ENCODE assay signal across 8 mouse cellular contexts in the genomic region with DNA sequence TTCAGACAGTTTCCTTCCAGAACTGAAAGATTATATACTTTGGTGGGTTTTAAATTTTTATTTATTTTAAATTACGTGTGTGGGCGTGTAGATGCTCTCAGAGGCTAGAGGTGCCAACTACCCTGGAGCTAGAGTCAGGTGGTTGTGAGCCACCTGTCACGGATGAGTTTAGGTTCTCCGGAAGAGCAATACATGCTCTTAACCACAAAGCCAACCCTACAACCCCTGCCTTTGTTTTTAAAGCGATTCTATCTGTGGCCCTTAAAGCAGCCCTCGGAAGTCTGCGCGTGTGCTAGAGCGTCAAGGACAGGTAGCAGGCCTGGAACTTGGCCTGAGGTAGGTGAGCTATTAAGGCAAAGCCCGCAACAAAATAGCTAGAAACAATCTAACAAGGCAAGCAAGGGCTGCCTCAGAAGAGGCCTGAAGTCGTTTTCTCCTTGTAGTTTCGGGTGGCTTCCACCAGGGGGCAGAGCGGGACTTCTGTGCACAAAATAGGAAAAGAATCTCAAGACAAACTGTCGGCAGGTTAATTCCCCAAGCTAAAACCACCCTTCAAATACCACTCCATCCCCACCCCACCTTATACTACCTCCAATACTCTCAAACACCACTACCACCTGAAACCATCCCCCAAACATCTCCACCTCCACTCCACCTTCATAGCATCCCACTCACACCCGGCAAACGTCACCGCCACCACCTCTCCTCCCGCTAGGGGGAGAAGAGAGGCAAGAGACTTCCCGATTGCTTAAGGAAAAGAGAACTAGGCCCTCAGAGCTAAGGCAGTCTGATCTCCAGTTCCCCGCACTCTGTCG. TPM values are rescaled to one million over a fixed set of nuclear protein-coding genes. Genes with fewer than 3 reads are reported as not detected.
DNase-seq lines count a peak whose midpoint lies in the region; ATAC-seq and TF ChIP-seq lines count a peak whose summit lies in the region.

No protein-coding gene starts in this region.

- TF ChIP-seq EP300 in stomach, postnatal 0 days (optimal IDR thresholded peaks at IDR 0.05): no peak

- H3K27ac ChIP-seq in forebrain, embryonic 11.5 days (ENCODE audit: low read depth, low read length): no peak overlapping the region
- H3K27ac ChIP-seq in heart, embryonic 16.5 days (ENCODE audit: low read length): no peak overlapping the region
- H3K27ac ChIP-seq in liver, embryonic 15.5 days (replicated peaks): no peak overlapping the region
- no peak overlapping the region for H3K27ac ChIP-seq in neural tube, embryonic 12.5 days
- H3K27ac ChIP-seq in stomach, postnatal 0 days (replicated peaks): no peak overlapping the region

- WGBS in forebrain, embryonic 11.5 days: 31% methylated on average over 21 of the region's 21 CpGs
- 26% methylated on average over 21 of the region's 21 CpGs for WGBS in heart, embryonic 16.5 days
- 20% methylated on average over 21 of the region's 21 CpGs for whole genome bisulfite sequencing in liver, embryonic 15.5 days (ENCODE audit: insufficient replicate concordance)
- WGBS in neural tube, embryonic 12.5 days: 30% methylated on average over 21 of the region's 21 CpGs
- 25% methylated on average over 21 of the region's 21 CpGs for WGBS in stomach, postnatal 0 days

- DNase-seq in c-Kit-negative CD71-positive TER-119-positive erythroid progenitor cells, embryonic 14.5 days (ENCODE audit: low read depth, low spot score): peak; percentile 13
- DNase-seq in forebrain, embryonic 11.5 days (ENCODE audit: low spot score): peak; percentile 87
- DNase-seq in kidney, postnatal 25 days: peak; percentile 72 to 74
- peak; percentile 81 for DNase-seq in stomach, postnatal 0 days (ENCODE audit: low spot score)

- H3K9ac ChIP-seq in forebrain, embryonic 11.5 days (ENCODE audit: low read length): no peak overlapping the region
- H3K9ac ChIP-seq in heart, embryonic 16.5 days (ENCODE audit: low read length): no peak overlapping the region
- H3K9ac ChIP-seq in liver, embryonic 15.5 days: no peak overlapping the region
- no peak overlapping the region for H3K9ac ChIP-seq in neural tube, embryonic 12.5 days
- H3K9ac ChIP-seq in stomach, postnatal 0 days (ENCODE audit: low read length): no peak overlapping the region

- H3K4me3 ChIP-seq in forebrain, embryonic 11.5 days (ENCODE audit: low read depth, low read length): no peak overlapping the region
- H3K4me3 ChIP-seq in heart, embryonic 16.5 days (ENCODE audit: low read length): no peak overlapping the region
- no peak overlapping the region for H3K4me3 ChIP-seq in liver, embryonic 15.5 days (replicated peaks)
- H3K4me3 ChIP-seq in neural tube, embryonic 12.5 days: no peak overlapping the region
- no peak overlapping the region for H3K4me3 ChIP-seq in stomach, postnatal 0 days (ENCODE audit: low read depth, low read length)

- 0 out of 2 replicates have a peak overlapping the region, but pooled peaks have one; percentile 28 for H3K4me2 ChIP-seq in forebrain, embryonic 11.5 days (ENCODE audit: low read depth, low read length, severe bottlenecking)
- H3K4me2 ChIP-seq in heart, embryonic 16.5 days (ENCODE audit: low read depth, low read length): no peak overlapping the region; the same call in 1 of the 2 replicates
- no peak overlapping the region for H3K4me2 ChIP-seq in liver, embryonic 15.5 days
- peak overlapping the region; percentile 42; the same call in 1 of the 2 replicates for H3K4me2 ChIP-seq in neural tube, embryonic 12.5 days (replicated peaks)
- no peak overlapping the region for H3K4me2 ChIP-seq in stomach, postnatal 0 days (replicated peaks; ENCODE audit: low read depth)

- no peaks in the 10 kb centered on the region for H3K27me3 ChIP-seq in forebrain, embryonic 11.5 days (ENCODE audit: control insufficient read depth, insufficient read depth, low read length)
- no peaks in the 10 kb centered on the region for H3K27me3 ChIP-seq in heart, embryonic 16.5 days (ENCODE audit: control insufficient read depth, insufficient read depth, low read length)
- H3K27me3 ChIP-seq in liver, embryonic 15.5 days: no peaks in the 10 kb centered on the region
- no peaks in the 10 kb centered on the region for H3K27me3 ChIP-seq in neural tube, embryonic 12.5 days (replicated peaks)
- H3K27me3 ChIP-seq in stomach, postnatal 0 days (ENCODE audit: control insufficient read depth, insufficient read depth, low read length): no peaks in the 10 kb centered on the region

- H3K4me1 ChIP-seq in forebrain, embryonic 11.5 days (replicated peaks; ENCODE audit: control insufficient read depth, insufficient read depth, low read length): no peaks in the 10 kb centered on the region
- no peaks in the 10 kb centered on the region for H3K4me1 ChIP-seq in heart, embryonic 16.5 days (ENCODE audit: control insufficient read depth, insufficient read depth, low read length)
- peaks cover 3% of the 10 kb centered on the region; the same call in 1 of the 2 replicates for H3K4me1 ChIP-seq in liver, embryonic 15.5 days (replicated peaks)
- no peaks in the 10 kb centered on the region for H3K4me1 ChIP-seq in neural tube, embryonic 12.5 days
- no peaks in the 10 kb centered on the region for H3K4me1 ChIP-seq in stomach, postnatal 0 days (replicated peaks; ENCODE audit: control insufficient read depth, insufficient read depth)

- H3K9me3 ChIP-seq in forebrain, embryonic 11.5 days (ENCODE audit: control insufficient read depth, low read length): no peaks in the 10 kb centered on the region
- no peaks in the 10 kb centered on the region for H3K9me3 ChIP-seq in heart, embryonic 16.5 days (replicated peaks; ENCODE audit: control insufficient read depth, low read length)
- no peaks in the 10 kb centered on the region for H3K9me3 ChIP-seq in liver, embryonic 15.5 days (replicated peaks)
- no peaks in the 10 kb centered on the region for H3K9me3 ChIP-seq in neural tube, embryonic 12.5 days
- no peaks in the 10 kb centered on the region for H3K9me3 ChIP-seq in stomach, postnatal 0 days (ENCODE audit: control insufficient read depth, low read length)

- peak; percentile 81 for TF ChIP-seq CTCF in stomach, postnatal 0 days (IDR thresholded peaks at IDR 0.05; ENCODE audit: low read depth)

- H3K36me3 ChIP-seq in forebrain, embryonic 11.5 days (ENCODE audit: control insufficient read depth, insufficient read depth, low read length): no peaks in the 10 kb centered on the region
- H3K36me3 ChIP-seq in heart, embryonic 16.5 days (ENCODE audit: control insufficient read depth, insufficient read depth): no peaks in the 10 kb centered on the region
- H3K36me3 ChIP-seq in liver, embryonic 15.5 days (replicated peaks): no peaks in the 10 kb centered on the region
- H3K36me3 ChIP-seq in neural tube, embryonic 12.5 days: no peaks in the 10 kb centered on the region
- H3K36me3 ChIP-seq in stomach, postnatal 0 days (ENCODE audit: control insufficient read depth, insufficient read depth, low read length): no peaks in the 10 kb centered on the region

- peak; percentile 86 for ATAC-seq in CD4-positive, CD25-positive, alpha-beta regulatory T cell, adult 4 months
- peak; percentile 78 for ATAC-seq in forebrain, embryonic 11.5 days (replicated peaks; ENCODE audit: low FRiP score)
- peak; percentile 41; the same call in 1 of the 2 replicates for ATAC-seq in heart, embryonic 16.5 days (replicated peaks; ENCODE audit: extremely low read depth, insufficient read depth, low FRiP score)
- peak; percentile 25; the same call in 1 of the 2 replicates for ATAC-seq in liver, embryonic 15.5 days (ENCODE audit: insufficient read depth)
- peak; percentile 48; the same call in 1 of the 2 replicates for ATAC-seq in neural tube, embryonic 12.5 days (ENCODE audit: low FRiP score, low read depth)
- peak; percentile 70 for ATAC-seq in stomach, postnatal 0 days (ENCODE audit: low FRiP score, low TSS enrichment)

RNA-seq across cellular contexts. Expression of a gene that starts 32.1 kb away (rescaled TPM):
- not detected for polyA plus RNA-seq in CD4-positive, CD25-positive, alpha-beta regulatory T cell, adult 4 months (2017; shearing (Covaris generic))
- not detected in 2 replicates for polyA plus RNA-seq in forebrain, embryonic 11.5 days (2014; fragmentation: Nextera tagmentation; extraction: Ambion mirVana)
- polyA plus RNA-seq in heart, embryonic 16.5 days (2015; fragmentation: Nextera tagmentation; extraction: Ambion mirVana): 0.32 and 0.66 TPM in 2 replicates
- polyA plus RNA-seq in liver, embryonic 15.5 days (2015; fragmentation: Nextera tagmentation; extraction: Ambion mirVana): 1.5 and 2.0 TPM in 2 replicates
- 0.39 and 0.50 TPM in 2 replicates for polyA plus RNA-seq in neural tube, embryonic 12.5 days (2016; fragmentation: Nextera tagmentation; extraction: Ambion mirVana)
- 1.1 and 1.7 TPM in 2 replicates for polyA plus RNA-seq in stomach, postnatal 0 days (2015; fragmentation: Nextera tagmentation; extraction: Ambion mirVana)

RNA-seq across cellular contexts. Expression of a gene that starts 37.1 kb away (rescaled TPM):
- polyA plus RNA-seq in CD4-positive, CD25-positive, alpha-beta regulatory T cell, adult 4 months (2017; shearing (Covaris generic)): 10 to 100 TPM; 64.4 to 70.8 TPM
- polyA plus RNA-seq in forebrain, embryonic 11.5 days (2014; fragmentation: Nextera tagmentation; extraction: Ambion mirVana): 10.0 and 13.0 TPM in 2 replicates
- 5.5 and 12.0 TPM in 2 replicates for polyA plus RNA-seq in heart, embryonic 16.5 days (2015; fragmentation: Nextera tagmentation; extraction: Ambion mirVana)
- 4.0 and 5.1 TPM in 2 replicates for polyA plus RNA-seq in liver, embryonic 15.5 days (2015; fragmentation: Nextera tagmentation; extraction: Ambion mirVana)
- polyA plus RNA-seq in neural tube, embryonic 12.5 days (2016; fragmentation: Nextera tagmentation; extraction: Ambion mirVana): 22.3 and 24.5 TPM in 2 replicates
- polyA plus RNA-seq in stomach, postnatal 0 days (2015; fragmentation: Nextera tagmentation; extraction: Ambion mirVana): 7.9 and 8.2 TPM in 2 replicates

Comparison
In these comparisons a context has a peak if more than half of its experiments do, and no peak if none do; other contexts are left out.
1. ATAC-seq: peak in every context shown above with its lines; median percentile 86 in CD4-positive, CD25-positive, alpha-beta regulatory T cell, adult 4 months; 78 in forebrain, embryonic 11.5 days; 70 in stomach, postnatal 0 days; 48 in neural tube, embryonic 12.5 days; 41 in heart, embryonic 16.5 days; 25 in liver, embryonic 15.5 days.
2. DNase-seq: peak in every context shown above with its lines; median percentile 87 in forebrain, embryonic 11.5 days; 81 in stomach, postnatal 0 days; 73 in kidney, postnatal 25 days; 13 in c-Kit-negative CD71-positive TER-119-positive erythroid progenitor cells, embryonic 14.5 days.
3. H3K4me2 ChIP-seq: peak in forebrain, embryonic 11.5 days (single experiment) and neural tube, embryonic 12.5 days (single experiment); none in heart, embryonic 16.5 days (single experiment), liver, embryonic 15.5 days (single experiment) and stomach, postnatal 0 days (single experiment).